Mouse (Mus musculus): ENCODE data around the gene Aebp1. TPM values are rescaled to one million over a fixed set of nuclear protein-coding genes. Genes with fewer than 3 reads are reported as not detected.

Aebp1 gene
- polyA plus RNA-seq, 1 experiment from 2014 or later, result 12.6 TPM

DNA sequence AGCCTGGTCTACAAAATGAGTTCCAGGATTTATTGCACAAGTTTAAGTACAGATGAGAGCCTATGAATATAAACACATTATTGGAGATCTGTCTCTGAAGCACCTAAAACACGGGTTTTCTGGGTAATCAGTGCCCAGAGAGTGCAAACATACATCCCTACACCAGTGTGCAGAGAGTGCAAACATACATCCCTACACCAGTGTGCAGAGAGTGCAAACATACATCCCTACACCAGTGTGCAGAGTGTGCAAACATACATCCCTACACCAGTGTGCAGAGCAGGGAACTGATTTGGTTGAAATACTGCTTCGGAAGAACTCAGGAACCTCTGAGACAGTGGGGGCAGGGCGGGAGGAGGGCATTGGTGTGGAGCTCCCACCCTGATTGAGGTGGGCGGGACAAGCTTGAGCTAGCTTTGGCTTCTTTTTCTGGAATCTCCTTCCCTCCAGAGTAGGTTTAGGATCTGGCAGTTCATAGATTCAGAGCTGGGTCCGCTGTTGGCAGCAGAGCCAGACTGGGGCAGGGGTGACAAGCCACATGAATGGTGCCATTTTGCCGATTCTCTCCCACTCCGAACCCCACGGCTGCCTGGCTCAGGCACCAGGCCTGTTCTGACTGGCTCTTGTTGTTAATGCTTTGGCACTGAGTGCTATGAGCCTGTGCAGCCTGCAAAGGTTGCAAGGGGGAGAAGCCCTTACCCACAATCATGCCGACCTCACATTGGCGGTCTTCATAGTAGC is 44.2 kb downstream of the Aebp1 start:
- ATAC-seq, result no peak

GRCm38 (mm10) chr11:5907096-5907495 is 45.3 kb downstream of the Aebp1 start:
- Histone ChIP-seq H3K9me3 (ENCODE audit: control insufficient read depth, low read length) (no peaks in the 10 kb centered on the region), H3K27me3 (replicated peaks; ENCODE audit: control insufficient read depth, insufficient read depth, low read length) (no peaks in the 10 kb centered on the region), H3K4me3 (replicated peaks; ENCODE audit: low read length) (no peak overlapping the region), H3K27ac (ENCODE audit: low read length) (no peak overlapping the region), H3K4me1 (replicated peaks; ENCODE audit: control insufficient read depth, insufficient read depth, low read length) (peaks cover 5% of the 10 kb centered on the region), H3K4me2 (ENCODE audit: low read length) (no peak overlapping the region), H3K9ac (replicated peaks; ENCODE audit: low read depth, low read length) (no peak overlapping the region), H3K36me3 (ENCODE audit: control insufficient read depth, insufficient read depth) (no peaks in the 10 kb centered on the region)
- 37% methylated on average over 5 of the region's 5 CpGs for WGBS
- ATAC-seq, result no peak

More for the DNA sequence above, 44.2 kb downstream of the Aebp1 start:
- WGBS, result 73% methylated on average over 10 of the region's 10 CpGs
- Histone ChIP-seq H3K9me3 (ENCODE audit: control insufficient read depth, low read length) (no peaks in the 10 kb centered on the region), H3K4me1 (replicated peaks; ENCODE audit: control insufficient read depth, insufficient read depth, low read length) (peaks cover 15% of the 10 kb centered on the region), H3K4me2 (ENCODE audit: low read length) (no peak overlapping the region), H3K27ac (ENCODE audit: low read length) (no peak overlapping the region), H3K27me3 (replicated peaks; ENCODE audit: control insufficient read depth, insufficient read depth, low read length) (no peaks in the 10 kb centered on the region), H3K36me3 (ENCODE audit: control insufficient read depth, insufficient read depth) (no peaks in the 10 kb centered on the region), H3K9ac (replicated peaks; ENCODE audit: low read depth, low read length) (no peak overlapping the region), H3K4me3 (replicated peaks; ENCODE audit: low read length) (no peak overlapping the region)

DNA sequence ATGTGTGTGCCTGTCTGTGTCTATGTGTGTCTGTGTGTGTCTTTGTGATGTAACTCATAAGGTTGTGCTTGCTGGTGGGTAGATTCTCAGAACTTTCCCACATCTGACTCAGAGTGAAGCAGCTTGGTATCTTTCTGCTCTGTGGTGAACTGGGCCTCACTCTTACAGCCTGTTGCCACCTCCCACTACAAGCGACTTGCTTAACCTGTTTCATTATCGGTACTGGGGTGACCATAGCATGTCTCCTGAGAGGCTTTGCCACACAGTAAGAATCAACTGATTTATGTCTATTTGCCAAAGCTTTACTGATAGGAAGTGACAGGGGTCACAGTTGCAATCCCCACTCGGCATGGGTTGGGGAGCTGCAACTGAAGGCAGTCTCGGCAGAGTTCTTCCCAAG is 46.9 kb downstream of the Aebp1 start:
- Histone ChIP-seq H3K36me3 (ENCODE audit: control insufficient read depth, insufficient read depth) (no peaks in the 10 kb centered on the region), H3K4me3 (replicated peaks; ENCODE audit: low read length) (no peak overlapping the region), H3K9me3 (ENCODE audit: control insufficient read depth, low read length) (no peaks in the 10 kb centered on the region), H3K4me1 (replicated peaks; ENCODE audit: control insufficient read depth, insufficient read depth, low read length) (no peaks in the 10 kb centered on the region), H3K27me3 (replicated peaks; ENCODE audit: control insufficient read depth, insufficient read depth, low read length) (no peaks in the 10 kb centered on the region), H3K4me2 (ENCODE audit: low read length) (no peak overlapping the region), H3K27ac (ENCODE audit: low read length) (no peak overlapping the region), H3K9ac (replicated peaks; ENCODE audit: low read depth, low read length) (no peak overlapping the region)
- ATAC-seq, result no peak
- WGBS, result 90% methylated on average over 4 of the region's 4 CpGs

- H3K36me3 ChIP-seq (ENCODE audit: control insufficient read depth, insufficient read depth), result no peaks in the 10 kb centered on the region
- H3K27me3 ChIP-seq (replicated peaks; ENCODE audit: control insufficient read depth, insufficient read depth, low read length), result no peaks in the 10 kb centered on the region
- 34% methylated on average over 5 of the region's 5 CpGs for WGBS
- H3K4me1 ChIP-seq (replicated peaks; ENCODE audit: control insufficient read depth, insufficient read depth, low read length), result no peaks in the 10 kb centered on the region
- no peak overlapping the region for H3K27ac ChIP-seq (ENCODE audit: low read length)
- no peak for ATAC-seq
- H3K4me3 ChIP-seq (replicated peaks; ENCODE audit: low read length), result no peak overlapping the region
- H3K9ac ChIP-seq (replicated peaks; ENCODE audit: low read depth, low read length), result no peak overlapping the region
- H3K9me3 ChIP-seq (ENCODE audit: control insufficient read depth, low read length), result no peaks in the 10 kb centered on the region
- no peak overlapping the region for H3K4me2 ChIP-seq (ENCODE audit: low read length)
Observed at GRCm38 (mm10) chr11:5912635-5913034, 50.9 kb downstream of the Aebp1 start.

- 68% methylated on average over 8 of the region's 8 CpGs for WGBS
- no peak overlapping the region for H3K4me3 ChIP-seq (replicated peaks; ENCODE audit: low read length)
- H3K36me3 ChIP-seq (ENCODE audit: control insufficient read depth, insufficient read depth), result no peaks in the 10 kb centered on the region
- no peak overlapping the region for H3K4me2 ChIP-seq (ENCODE audit: low read length)
- H3K9me3 ChIP-seq (ENCODE audit: control insufficient read depth, low read length), result no peaks in the 10 kb centered on the region
- no peak for ATAC-seq
- H3K4me1 ChIP-seq (replicated peaks; ENCODE audit: control insufficient read depth, insufficient read depth, low read length), result no peaks in the 10 kb centered on the region
- no peaks in the 10 kb centered on the region for H3K27me3 ChIP-seq (replicated peaks; ENCODE audit: control insufficient read depth, insufficient read depth, low read length)
- H3K9ac ChIP-seq (replicated peaks; ENCODE audit: low read depth, low read length), result no peak overlapping the region
- H3K27ac ChIP-seq (ENCODE audit: low read length), result no peak overlapping the region
Observed at GRCm38 (mm10) chr11:5913256-5913655, 51.5 kb downstream of the Aebp1 start.

DNA sequence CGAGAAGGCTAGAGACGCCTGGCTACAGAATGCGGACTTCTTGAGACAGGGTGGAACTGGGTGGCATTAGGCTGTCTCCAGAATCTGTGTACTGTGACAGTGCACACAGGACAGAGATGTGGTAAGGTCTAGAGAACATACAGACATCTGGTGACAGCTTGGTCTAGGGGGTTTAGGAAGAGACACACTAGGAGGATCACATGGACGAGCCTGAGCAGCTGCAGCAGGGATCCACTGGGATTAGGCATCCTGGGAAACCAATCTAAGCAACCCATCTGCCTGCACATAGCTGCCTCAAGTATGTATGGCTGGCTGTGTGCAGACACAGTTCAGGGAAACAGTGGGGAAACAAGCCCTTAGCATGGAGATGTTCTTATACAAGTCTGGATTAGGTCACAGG is 52.2 kb downstream of the Aebp1 start:
- H3K36me3 ChIP-seq (ENCODE audit: control insufficient read depth, insufficient read depth), result no peaks in the 10 kb centered on the region
- H3K27ac ChIP-seq (ENCODE audit: low read length), result no peak overlapping the region
- no peak overlapping the region for H3K4me3 ChIP-seq (replicated peaks; ENCODE audit: low read length)
- no peaks in the 10 kb centered on the region for H3K9me3 ChIP-seq (ENCODE audit: control insufficient read depth, low read length)
- 81% methylated on average over 4 of the region's 4 CpGs for WGBS
- no peaks in the 10 kb centered on the region for H3K27me3 ChIP-seq (replicated peaks; ENCODE audit: control insufficient read depth, insufficient read depth, low read length)
- no peak overlapping the region for H3K9ac ChIP-seq (replicated peaks; ENCODE audit: low read depth, low read length)
- H3K4me1 ChIP-seq (replicated peaks; ENCODE audit: control insufficient read depth, insufficient read depth, low read length), result no peaks in the 10 kb centered on the region
- H3K4me2 ChIP-seq (ENCODE audit: low read length), result no peak overlapping the region
- no peak for ATAC-seq

GRCm38 (mm10) chr11:5914940-5915339 is 53.2 kb downstream of the Aebp1 start:
- H3K27me3 ChIP-seq (replicated peaks; ENCODE audit: control insufficient read depth, insufficient read depth, low read length), result no peaks in the 10 kb centered on the region
- no peak for ATAC-seq
- H3K36me3 ChIP-seq (ENCODE audit: control insufficient read depth, insufficient read depth), result no peaks in the 10 kb centered on the region
- H3K9me3 ChIP-seq (ENCODE audit: control insufficient read depth, low read length), result no peaks in the 10 kb centered on the region
- no peak overlapping the region for H3K9ac ChIP-seq (replicated peaks; ENCODE audit: low read depth, low read length)
- no peaks in the 10 kb centered on the region for H3K4me1 ChIP-seq (replicated peaks; ENCODE audit: control insufficient read depth, insufficient read depth, low read length)
- no peak overlapping the region for H3K4me2 ChIP-seq (ENCODE audit: low read length)
- WGBS, result 67% methylated on average over 5 of the region's 5 CpGs
- H3K27ac ChIP-seq (ENCODE audit: low read length), result no peak overlapping the region
- H3K4me3 ChIP-seq (replicated peaks; ENCODE audit: low read length), result no peak overlapping the region

GRCm38 (mm10) chr11:5915429-5916177 is 53.9 kb downstream of the Aebp1 start:
- H3K27ac ChIP-seq (ENCODE audit: low read length), result no peak overlapping the region
- H3K4me1 ChIP-seq (replicated peaks; ENCODE audit: control insufficient read depth, insufficient read depth, low read length), result no peaks in the 10 kb centered on the region
- ATAC-seq, result no peak
- no peak overlapping the region for H3K9ac ChIP-seq (replicated peaks; ENCODE audit: low read depth, low read length)
- no peak overlapping the region for H3K4me3 ChIP-seq (replicated peaks; ENCODE audit: low read length)
- 74% methylated on average over 5 of the region's 5 CpGs for WGBS
- no peaks in the 10 kb centered on the region for H3K27me3 ChIP-seq (replicated peaks; ENCODE audit: control insufficient read depth, insufficient read depth, low read length)
- H3K4me2 ChIP-seq (ENCODE audit: low read length), result no peak overlapping the region
- no peaks in the 10 kb centered on the region for H3K9me3 ChIP-seq (ENCODE audit: control insufficient read depth, low read length)
- no peaks in the 10 kb centered on the region for H3K36me3 ChIP-seq (ENCODE audit: control insufficient read depth, insufficient read depth)

GRCm38 (mm10) chr11:5916178-5916548 is 54.4 kb downstream of the Aebp1 start:
- Histone ChIP-seq H3K4me3 (replicated peaks; ENCODE audit: low read length) (no peak overlapping the region), H3K27ac (ENCODE audit: low read length) (no peak overlapping the region), H3K4me2 (ENCODE audit: low read length) (no peak overlapping the region), H3K4me1 (replicated peaks; ENCODE audit: control insufficient read depth, insufficient read depth, low read length) (no peaks in the 10 kb centered on the region), H3K9me3 (ENCODE audit: control insufficient read depth, low read length) (no peaks in the 10 kb centered on the region), H3K27me3 (replicated peaks; ENCODE audit: control insufficient read depth, insufficient read depth, low read length) (no peaks in the 10 kb centered on the region), H3K36me3 (ENCODE audit: control insufficient read depth, insufficient read depth) (no peaks in the 10 kb centered on the region), H3K9ac (replicated peaks; ENCODE audit: low read depth, low read length) (no peak overlapping the region)
- no peak for ATAC-seq
- WGBS, result 72% methylated on average over 8 of the region's 8 CpGs

Data from forebrain, embryonic 16.5 days (tissue).